Mouse (Mus musculus) spleen, embryonic (tissue): Measurements from ENCODE around the gene Kel.

ENCODE experiments used
- CTCF ChIA-PET: fragments of 350-600 bp; sonication (Branson Sonifier 250); formaldehyde crosslinking; loops from one replicate; lab custom pipeline; 2022; lab: Charles Lee

The Kel gene

GRCm38 (mm10) chr6:41646220-41646619, 57.9 kb downstream of the Kel start:
- CTCF ChIA-PET: no interaction called here

DNA sequence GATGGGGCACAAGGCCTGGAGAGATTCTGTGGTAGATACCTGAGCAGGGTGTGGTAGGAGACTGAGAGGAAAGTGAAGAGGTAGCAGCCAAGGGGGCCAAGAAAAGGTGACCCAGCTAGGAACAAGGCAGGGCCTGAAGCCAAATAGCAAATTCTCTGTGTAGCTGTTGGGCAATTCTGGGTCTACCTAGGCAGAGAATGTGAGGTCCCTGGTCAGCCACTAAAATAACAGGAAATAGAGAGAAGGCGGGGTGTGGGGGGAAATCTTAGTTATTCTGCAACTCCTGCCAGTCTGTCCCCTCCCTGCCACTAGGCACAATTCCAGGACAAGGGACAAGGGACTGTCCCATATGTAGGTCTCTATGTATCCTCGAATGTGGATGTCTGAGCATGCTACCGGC, 60.9 kb downstream of the Kel start:
- CTCF ChIA-PET: no interaction called here

GRCm38 (mm10) chr6:41642765-41643164, 61.4 kb downstream of the Kel start:
- CTCF ChIA-PET: no interaction called here

DNA sequence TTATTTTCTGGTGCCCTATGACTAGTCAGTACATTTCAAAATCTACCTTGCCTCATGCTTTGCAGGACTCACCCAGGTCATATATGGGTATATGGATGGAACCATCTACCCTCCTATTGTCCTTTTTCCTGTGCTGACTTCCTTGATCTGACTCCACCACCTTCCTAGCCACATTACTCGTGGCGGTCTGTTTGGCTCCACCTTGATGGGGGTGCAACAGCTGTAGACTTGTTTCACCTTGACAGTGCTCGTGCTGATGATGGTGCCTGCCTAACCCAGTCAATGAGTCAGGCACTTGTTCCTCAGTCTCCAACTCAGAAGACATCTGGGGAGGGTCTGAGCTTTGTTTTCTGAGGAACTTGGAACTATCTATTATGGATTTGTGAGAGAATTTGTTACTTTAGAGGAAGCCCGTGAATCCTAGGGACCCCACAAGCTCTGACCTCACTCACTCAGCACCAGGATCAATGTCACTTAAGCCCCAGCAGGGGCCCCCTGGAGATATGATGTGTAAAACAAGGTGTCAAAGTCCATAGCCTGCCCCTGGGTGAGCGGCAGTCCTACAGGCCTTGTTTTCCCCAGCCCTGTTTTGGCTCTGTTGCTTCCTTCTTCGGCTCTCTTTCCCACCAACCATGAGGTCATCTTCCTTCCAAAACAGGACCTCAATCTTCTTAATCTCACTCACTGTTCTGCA, 62.8 kb downstream of the Kel start:
- CTCF ChIA-PET: no interaction called here

GRCm38 (mm10) chr6:41640449-41640848, 63.7 kb downstream of the Kel start:
- CTCF ChIA-PET: no interaction called here

DNA sequence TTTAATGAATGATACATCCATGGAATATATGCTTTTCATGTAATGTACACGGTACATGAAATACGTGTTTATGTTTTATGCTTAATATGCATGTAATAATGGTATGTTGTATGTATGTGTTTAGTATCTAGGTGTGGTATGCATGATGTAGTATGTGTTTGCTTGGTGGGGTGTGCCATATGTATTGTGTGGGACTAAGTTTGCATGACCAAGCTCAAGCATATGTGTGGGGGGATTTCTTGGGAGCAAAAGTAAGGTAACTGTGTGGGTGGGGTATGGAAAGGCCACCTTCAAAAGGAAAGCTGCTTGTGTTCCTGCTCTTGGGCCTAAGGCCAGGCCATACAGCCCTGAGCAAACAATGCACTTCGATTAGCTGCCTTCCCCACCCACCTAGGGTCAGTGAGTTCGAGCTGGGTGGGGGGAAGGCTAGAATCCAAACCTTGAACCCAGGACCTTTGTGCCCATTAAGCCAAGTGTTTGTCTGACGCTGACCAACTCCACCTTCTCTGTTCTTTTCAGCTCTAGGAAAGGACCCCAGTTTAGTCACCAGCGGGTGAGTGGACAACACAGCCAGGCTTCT, 66.1 kb downstream of the Kel start:
- CTCF ChIA-PET: interaction anchor here (0.7 kb wide), 1 partner anchor 23 kb away, joined by 4 read pairs; no protein-coding TSS in a partner anchor

DNA sequence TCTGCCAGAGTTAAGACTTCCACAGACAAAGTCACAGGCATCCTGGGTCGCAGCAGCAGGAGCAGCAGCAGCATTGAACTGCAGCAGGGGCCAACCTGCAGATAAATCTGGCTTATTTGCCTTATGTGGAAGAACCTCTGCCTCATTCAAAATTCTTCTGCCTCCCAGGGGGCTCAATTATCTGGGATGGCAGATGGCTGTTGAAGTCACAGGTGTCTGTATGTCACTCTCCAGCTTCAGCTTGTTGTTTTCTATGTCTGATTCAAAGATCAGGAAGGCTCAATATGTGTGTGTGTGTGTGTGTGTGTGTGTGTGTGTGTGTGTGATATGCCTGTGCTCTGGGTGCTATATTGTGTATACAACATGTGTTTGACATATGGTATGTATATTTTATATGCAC, 66.7 kb downstream of the Kel start:
- CTCF ChIA-PET: interaction anchor here (0.7 kb wide), 1 partner anchor 22 kb away, joined by 4 read pairs; no protein-coding TSS in a partner anchor
